Mouse (Mus musculus): Measurements from ENCODE around the gene Slc25a19. TPM values are rescaled to one million over a fixed set of nuclear protein-coding genes. Genes with fewer than 3 reads are reported as not detected.

Gene Slc25a19
- polyA plus RNA-seq, 1 experiment from 2014 or later = 38.3 TPM

DNA sequence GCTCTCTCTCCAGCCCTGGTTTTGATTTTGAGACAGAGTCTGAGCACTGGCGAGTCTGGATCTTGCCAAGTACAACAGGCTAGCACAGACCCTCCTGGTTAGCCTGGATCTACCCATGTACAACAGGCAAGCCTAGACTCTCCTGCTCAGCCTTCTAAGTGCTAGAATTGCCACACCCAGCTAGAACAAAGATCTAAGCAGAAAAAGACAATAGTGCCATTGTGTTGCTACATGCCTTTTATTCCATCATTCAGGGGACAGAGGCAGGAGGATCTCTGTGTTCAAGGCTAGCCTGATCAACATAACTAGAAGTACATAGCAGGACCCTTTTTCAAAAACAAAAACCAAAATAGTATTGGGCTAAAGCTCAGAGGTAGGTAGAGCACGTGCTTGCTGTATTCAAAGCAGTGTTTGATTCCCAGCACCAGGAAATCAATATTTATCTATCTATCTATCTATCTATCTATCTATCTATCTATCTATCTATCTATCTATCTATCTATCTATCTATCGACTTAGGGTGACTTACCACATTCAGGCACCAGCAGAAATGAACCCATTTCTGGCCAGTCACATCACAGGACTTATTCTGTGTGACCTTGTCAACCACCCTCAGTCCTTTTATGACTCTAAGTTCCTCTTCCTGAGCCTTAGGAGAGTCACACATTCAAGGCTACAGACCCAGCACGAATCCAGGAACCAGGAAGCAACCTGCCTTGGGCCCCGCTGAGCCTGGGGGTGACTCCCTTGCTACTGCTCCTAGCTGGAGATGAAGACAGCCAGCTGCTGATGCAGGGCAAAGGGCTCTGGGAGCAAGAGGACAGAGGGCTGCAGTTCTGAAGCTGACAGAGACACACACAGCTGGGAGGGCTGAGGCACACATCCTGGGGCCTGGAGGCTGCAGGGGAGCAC is 10.7 kb upstream of the Slc25a19 start:
- Histone ChIP-seq H3K9me3 (replicated peaks; ENCODE audit: control insufficient read depth, low read length) (no peaks in the 10 kb centered on the region), H3K36me3 (ENCODE audit: control insufficient read depth, insufficient read depth, low read length) (peaks cover 12% of the 10 kb centered on the region; the same call in 1 of the 2 replicates), H3K27ac (ENCODE audit: low read depth, low read length) (no peak overlapping the region), H3K27me3 (replicated peaks; ENCODE audit: control insufficient read depth, insufficient read depth, low read length) (no peaks in the 10 kb centered on the region), H3K4me1 (ENCODE audit: control insufficient read depth, insufficient read depth, low read length) (no peaks in the 10 kb centered on the region), H3K9ac (ENCODE audit: low read length) (no peak overlapping the region), H3K4me3 (ENCODE audit: low read depth, low read length) (no peak overlapping the region), H3K4me2 (ENCODE audit: low read length) (no peak overlapping the region)
- DNase-seq (ENCODE audit: low spot score) = no peak
- ATAC-seq = no peak
- 83% methylated on average over 5 of the region's 5 CpGs for WGBS

DNA sequence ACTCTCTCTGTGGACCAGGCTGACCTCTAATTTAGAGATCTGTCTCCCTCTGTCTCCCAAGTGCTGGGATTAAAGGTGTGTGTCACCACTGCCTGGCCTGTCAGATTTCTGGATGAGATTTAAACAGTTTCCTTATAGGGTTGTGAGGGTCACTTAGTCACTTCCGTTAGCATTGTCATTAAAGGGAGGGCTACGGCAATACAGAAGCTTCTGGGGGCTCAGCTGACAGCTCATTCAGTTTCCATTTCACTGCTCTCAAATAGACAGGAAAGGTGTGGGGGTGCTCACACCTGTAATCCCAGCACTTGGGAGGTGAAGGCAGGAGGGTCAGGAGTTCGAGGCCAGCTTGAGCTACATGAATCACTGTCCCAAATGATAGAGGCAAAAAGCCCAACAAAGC is 8.9 kb upstream of the Slc25a19 start:
- DNase-seq (ENCODE audit: low spot score) (no peak), ATAC-seq (no peak)
- Histone ChIP-seq H3K4me2 (ENCODE audit: low read length) (no peak overlapping the region), H3K9ac (ENCODE audit: low read length) (no peak overlapping the region), H3K36me3 (ENCODE audit: control insufficient read depth, insufficient read depth, low read length) (peaks cover 2% of the 10 kb centered on the region; the same call in 1 of the 2 replicates), H3K27me3 (replicated peaks; ENCODE audit: control insufficient read depth, insufficient read depth, low read length) (no peaks in the 10 kb centered on the region), H3K9me3 (replicated peaks; ENCODE audit: control insufficient read depth, low read length) (no peaks in the 10 kb centered on the region), H3K4me1 (ENCODE audit: control insufficient read depth, insufficient read depth, low read length) (no peaks in the 10 kb centered on the region), H3K27ac (ENCODE audit: low read depth, low read length) (no peak overlapping the region), H3K4me3 (ENCODE audit: low read depth, low read length) (no peak overlapping the region)
- 83% methylated on average over 3 of the region's 3 CpGs for WGBS

DNA sequence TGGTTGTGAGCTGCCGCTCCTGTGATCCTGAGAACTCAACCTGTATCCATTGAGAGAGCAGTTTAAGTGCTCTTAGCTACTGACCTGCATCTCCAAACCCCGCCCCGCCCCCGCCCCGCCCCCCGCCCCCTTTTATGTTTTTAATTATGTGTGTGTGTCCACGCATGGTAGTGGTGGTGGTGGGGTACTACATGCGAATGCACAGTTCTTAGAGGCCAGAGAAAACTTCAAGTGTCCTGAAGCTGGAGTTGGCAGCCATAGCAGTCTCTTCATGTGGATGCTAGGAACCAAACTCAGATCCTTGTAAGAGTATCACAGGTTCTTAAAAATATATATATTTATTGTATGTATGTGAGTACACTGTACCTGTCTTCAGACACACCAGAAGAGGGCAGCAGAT is 7.4 kb upstream of the Slc25a19 start:
- Histone ChIP-seq H3K4me1 (ENCODE audit: control insufficient read depth, insufficient read depth, low read length) (no peaks in the 10 kb centered on the region), H3K4me2 (ENCODE audit: low read length) (no peak overlapping the region), H3K4me3 (ENCODE audit: low read depth, low read length) (no peak overlapping the region), H3K36me3 (ENCODE audit: control insufficient read depth, insufficient read depth, low read length) (no peaks in the 10 kb centered on the region), H3K27me3 (replicated peaks; ENCODE audit: control insufficient read depth, insufficient read depth, low read length) (no peaks in the 10 kb centered on the region), H3K9me3 (replicated peaks; ENCODE audit: control insufficient read depth, low read length) (no peaks in the 10 kb centered on the region), H3K9ac (ENCODE audit: low read length) (no peak overlapping the region), H3K27ac (ENCODE audit: low read depth, low read length) (no peak overlapping the region)
- 78% methylated on average over 8 of the region's 8 CpGs for WGBS
- ATAC-seq (no peak), DNase-seq (ENCODE audit: low spot score) (no peak)

DNA sequence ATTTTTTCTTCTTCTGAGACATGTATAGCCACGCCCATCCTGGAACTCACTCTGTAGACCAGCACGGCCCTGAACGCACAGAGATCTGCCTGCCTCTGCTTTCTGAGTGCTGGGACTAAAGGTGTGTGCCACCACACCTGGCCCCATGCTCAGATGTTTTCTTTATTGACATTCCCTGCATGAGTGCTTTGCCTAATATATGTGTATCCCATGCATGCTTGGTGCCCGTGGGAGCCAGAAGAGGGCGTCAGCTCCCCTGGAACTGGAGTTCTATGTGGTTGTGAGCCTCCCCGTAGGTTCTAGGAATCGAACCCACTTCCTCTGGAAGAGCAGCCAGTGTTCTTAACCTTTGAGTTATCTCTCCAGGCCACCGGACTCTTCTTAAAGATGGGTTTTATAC is 6.9 kb upstream of the Slc25a19 start:
- H3K4me2 ChIP-seq (ENCODE audit: low read length) = no peak overlapping the region
- whole genome bisulfite sequencing = 88% methylated on average over 8 of the region's 8 CpGs
- no peak overlapping the region for H3K9ac ChIP-seq (ENCODE audit: low read length)
- H3K4me3 ChIP-seq (ENCODE audit: low read depth, low read length) = no peak overlapping the region
- no peaks in the 10 kb centered on the region for H3K27me3 ChIP-seq (replicated peaks; ENCODE audit: control insufficient read depth, insufficient read depth, low read length)
- H3K27ac ChIP-seq (ENCODE audit: low read depth, low read length) = no peak overlapping the region
- no peak for DNase-seq (ENCODE audit: low spot score)
- no peak for ATAC-seq
- H3K4me1 ChIP-seq (ENCODE audit: control insufficient read depth, insufficient read depth, low read length) = no peaks in the 10 kb centered on the region
- no peaks in the 10 kb centered on the region for H3K9me3 ChIP-seq (replicated peaks; ENCODE audit: control insufficient read depth, low read length)
- H3K36me3 ChIP-seq (ENCODE audit: control insufficient read depth, insufficient read depth, low read length) = no peaks in the 10 kb centered on the region

DNA sequence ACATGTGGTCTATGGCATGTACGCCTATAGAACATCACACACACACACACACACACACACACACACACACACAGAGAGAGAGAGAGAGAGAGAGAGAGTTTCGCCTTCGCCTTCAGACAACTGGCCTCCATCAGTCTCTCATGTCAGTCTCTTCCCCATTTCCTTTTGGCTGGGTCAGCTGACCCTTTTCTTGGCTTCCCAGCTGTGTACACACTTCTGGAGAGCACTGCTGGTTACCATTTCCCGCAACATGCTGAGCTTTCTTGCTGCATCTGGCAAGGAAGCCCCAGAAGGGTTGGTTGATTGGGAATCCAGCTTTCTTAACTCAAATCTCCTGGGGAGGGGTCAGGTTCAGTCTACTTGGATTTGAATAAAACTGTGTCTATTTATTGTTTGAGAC is 6.0 kb upstream of the Slc25a19 start:
- Histone ChIP-seq H3K36me3 (ENCODE audit: control insufficient read depth, insufficient read depth, low read length) (no peaks in the 10 kb centered on the region), H3K4me1 (ENCODE audit: control insufficient read depth, insufficient read depth, low read length) (no peaks in the 10 kb centered on the region), H3K4me3 (ENCODE audit: low read depth, low read length) (no peak overlapping the region), H3K9me3 (replicated peaks; ENCODE audit: control insufficient read depth, low read length) (no peaks in the 10 kb centered on the region), H3K9ac (ENCODE audit: low read length) (no peak overlapping the region), H3K4me2 (ENCODE audit: low read length) (no peak overlapping the region), H3K27me3 (replicated peaks; ENCODE audit: control insufficient read depth, insufficient read depth, low read length) (no peaks in the 10 kb centered on the region), H3K27ac (ENCODE audit: low read depth, low read length) (no peak overlapping the region)
- no peak for ATAC-seq
- DNase-seq (ENCODE audit: low spot score) = no peak
- 80% methylated on average over 4 of the region's 4 CpGs for WGBS

DNA sequence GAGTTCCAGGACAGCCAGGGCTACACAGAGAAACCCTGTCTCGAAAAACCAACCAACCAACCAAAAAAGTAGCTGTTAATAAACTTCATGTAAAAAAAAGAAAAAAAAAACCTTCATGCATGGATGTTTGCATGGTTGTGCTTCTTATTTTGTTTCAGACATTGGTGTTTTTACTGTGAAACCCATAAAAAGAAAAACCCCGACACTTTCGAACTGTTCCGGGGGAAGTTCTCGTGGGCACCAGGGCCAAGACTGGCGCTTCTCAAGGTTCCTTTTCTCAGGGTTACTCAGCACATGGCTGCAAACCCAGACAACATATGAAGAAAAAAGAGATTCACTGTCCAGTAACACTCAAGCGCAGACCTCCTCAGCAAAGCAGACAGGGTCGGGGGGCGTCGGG is 4.8 kb upstream of the Slc25a19 start:
- 87% methylated on average over 10 of the region's 10 CpGs for WGBS

DNA sequence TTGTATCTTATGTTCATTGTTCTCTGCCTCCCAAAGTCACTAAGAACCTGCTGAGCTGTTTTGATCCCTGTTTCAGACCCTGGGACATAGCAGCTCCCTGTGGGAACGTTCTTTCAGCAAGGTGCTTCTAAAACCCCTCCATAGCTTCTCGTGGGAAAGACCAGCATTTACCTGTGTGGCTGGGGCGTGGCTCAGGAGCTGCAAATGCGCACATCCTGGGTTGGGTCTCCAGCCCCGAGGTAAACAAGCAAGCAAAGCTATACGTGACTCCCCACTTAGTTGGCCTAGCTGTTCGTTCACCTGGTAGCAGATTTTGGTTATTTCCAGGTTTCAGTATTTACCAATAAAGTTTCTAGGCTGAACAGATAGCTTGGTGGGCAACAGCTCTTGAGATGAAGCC is 4.2 kb upstream of the Slc25a19 start:
- Histone ChIP-seq H3K36me3 (ENCODE audit: control insufficient read depth, insufficient read depth, low read length) (no peaks in the 10 kb centered on the region), H3K9ac (ENCODE audit: low read length) (no peak overlapping the region), H3K27me3 (replicated peaks; ENCODE audit: control insufficient read depth, insufficient read depth, low read length) (no peaks in the 10 kb centered on the region), H3K9me3 (replicated peaks; ENCODE audit: control insufficient read depth, low read length) (no peaks in the 10 kb centered on the region), H3K4me2 (ENCODE audit: low read length) (no peak overlapping the region), H3K27ac (ENCODE audit: low read depth, low read length) (no peak overlapping the region), H3K4me3 (ENCODE audit: low read depth, low read length) (no peak overlapping the region), H3K4me1 (ENCODE audit: control insufficient read depth, insufficient read depth, low read length) (no peaks in the 10 kb centered on the region; the same call in 1 of the 2 replicates)
- WGBS = 74% methylated on average over 7 of the region's 7 CpGs
- DNase-seq (ENCODE audit: low spot score) (no peak), ATAC-seq (no peak)

More for the DNA sequence above, 4.8 kb upstream of the Slc25a19 start:
- no peaks in the 10 kb centered on the region for H3K36me3 ChIP-seq (ENCODE audit: control insufficient read depth, insufficient read depth, low read length)
- no peak overlapping the region for H3K4me2 ChIP-seq (ENCODE audit: low read length)
- H3K9me3 ChIP-seq (replicated peaks; ENCODE audit: control insufficient read depth, low read length) = no peaks in the 10 kb centered on the region
- DNase-seq (ENCODE audit: low spot score) (no peak), ATAC-seq (no peak)
- H3K27ac ChIP-seq (ENCODE audit: low read depth, low read length) = no peak overlapping the region
- no peaks in the 10 kb centered on the region for H3K27me3 ChIP-seq (replicated peaks; ENCODE audit: control insufficient read depth, insufficient read depth, low read length)
- H3K4me1 ChIP-seq (ENCODE audit: control insufficient read depth, insufficient read depth, low read length) = no peaks in the 10 kb centered on the region; the same call in 1 of the 2 replicates
- H3K9ac ChIP-seq (ENCODE audit: low read length) = no peak overlapping the region
- H3K4me3 ChIP-seq (ENCODE audit: low read depth, low read length) = no peak overlapping the region

DNA sequence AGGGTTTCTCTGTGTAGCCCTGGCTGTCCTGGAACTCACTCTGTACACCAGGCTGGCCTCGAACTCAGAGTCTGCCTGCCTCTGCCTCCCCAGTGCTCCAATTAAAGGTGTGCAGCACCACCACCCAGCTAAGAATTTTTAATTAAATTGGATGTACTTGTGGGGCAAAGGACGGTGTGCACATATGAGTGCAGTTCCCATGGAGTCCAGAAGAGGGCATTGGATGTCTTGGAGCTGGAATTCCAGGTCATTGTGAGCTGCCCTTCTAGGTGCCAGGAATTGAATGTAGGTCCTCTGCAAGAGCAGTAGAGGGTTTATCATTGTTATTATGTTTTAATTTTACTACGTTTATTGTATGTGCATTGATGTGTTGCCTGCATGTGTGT is 3.4 kb upstream of the Slc25a19 start:
- Histone ChIP-seq H3K36me3 (ENCODE audit: control insufficient read depth, insufficient read depth, low read length) (no peaks in the 10 kb centered on the region), H3K4me3 (ENCODE audit: low read depth, low read length) (no peak overlapping the region), H3K4me2 (ENCODE audit: low read length) (no peak overlapping the region), H3K27ac (ENCODE audit: low read depth, low read length) (no peak overlapping the region), H3K9me3 (replicated peaks; ENCODE audit: control insufficient read depth, low read length) (no peaks in the 10 kb centered on the region), H3K9ac (ENCODE audit: low read length) (no peak overlapping the region), H3K27me3 (replicated peaks; ENCODE audit: control insufficient read depth, insufficient read depth, low read length) (no peaks in the 10 kb centered on the region), H3K4me1 (ENCODE audit: control insufficient read depth, insufficient read depth, low read length) (peaks cover 4% of the 10 kb centered on the region; the same call in 1 of the 2 replicates)
- ATAC-seq (no peak), DNase-seq (ENCODE audit: low spot score) (peak; percentile 47)
- 14% methylated on average over 3 of the region's 3 CpGs for WGBS
